Mouse (Mus musculus) right cerebral cortex, postnatal 4 days (tissue): Measurements from ENCODE around the gene Ciart.
"Not testable (repeated sequence)": the region's sequence is repeated elsewhere in the genome, so short reads cannot be mapped to it uniquely, and the experiment has no call there.

Experiments used
- DNase-seq: peaks from one replicate; pipeline ENCODE4 v3.0.0-alpha.2; 2022

Ciart gene

DNA sequence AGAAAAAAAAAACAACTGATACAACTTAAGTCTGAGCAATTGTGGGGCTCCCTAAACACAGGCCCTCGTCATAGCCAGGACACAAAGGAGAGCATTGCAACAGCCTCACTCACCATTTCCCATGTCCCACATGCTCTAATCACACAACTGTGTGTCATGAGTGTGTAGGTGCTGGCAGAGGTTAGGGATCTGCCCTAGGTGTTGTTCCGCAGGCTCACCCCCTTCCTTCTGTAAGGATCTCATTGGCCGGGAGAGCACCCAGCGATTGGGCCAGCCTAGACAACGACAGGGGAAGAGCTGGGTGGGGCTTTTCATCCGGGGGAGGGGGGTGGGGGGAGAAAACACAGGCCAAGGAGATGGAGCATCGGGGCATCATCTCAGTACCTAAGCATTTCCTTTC lies 18.5 kb downstream of the Ciart start:
- no peak for DNase-seq

DNA sequence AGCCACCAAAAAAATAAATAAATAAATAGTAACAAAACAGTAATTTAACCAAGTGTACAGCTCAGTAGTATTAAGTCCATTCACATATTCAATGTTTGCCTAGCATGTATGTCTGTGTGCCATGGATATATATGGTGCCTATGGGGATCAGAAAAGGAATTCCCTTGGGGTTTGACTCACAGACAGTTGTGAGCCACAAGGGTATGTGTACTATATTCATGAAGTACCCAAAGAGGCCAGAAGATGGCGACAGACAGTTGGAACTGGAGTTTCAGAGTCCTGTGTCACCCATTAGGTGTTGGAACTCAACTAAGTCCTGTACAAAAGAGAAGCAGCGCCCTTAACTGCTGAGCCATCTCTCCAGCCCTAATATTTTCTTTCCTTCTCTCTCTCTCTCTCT lies 20.3 kb downstream of the Ciart start:
- peak; percentile 52 for DNase-seq

DNA sequence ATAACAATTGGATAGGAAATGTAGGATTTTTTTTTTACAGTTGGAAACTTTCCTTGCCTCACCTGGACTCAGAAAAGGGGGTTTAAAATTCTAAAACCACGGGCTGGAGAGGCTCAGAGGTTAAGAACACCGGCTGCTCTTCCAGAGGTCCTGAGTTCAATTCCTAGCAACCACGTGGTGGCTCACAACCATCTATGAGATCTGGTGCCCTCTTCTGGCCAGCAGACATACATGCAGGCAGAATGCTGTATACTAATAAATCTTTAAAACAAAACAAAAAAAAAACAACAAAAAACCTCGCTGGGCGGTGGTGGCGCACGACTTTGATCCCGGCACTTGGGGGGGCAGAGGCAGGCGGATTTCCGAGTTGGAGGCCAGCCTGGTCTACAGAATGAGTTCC lies 20.8 kb downstream of the Ciart start:
- no peak for DNase-seq

GRCm38 (mm10) chr3:95860323-95860722 lies 21.7 kb downstream of the Ciart start:
- no peak for DNase-seq

GRCm38 (mm10) chr3:95858278-95858677 lies 23.8 kb downstream of the Ciart start:
- not testable (repeated sequence) for DNase-seq

GRCm38 (mm10) chr3:95857050-95857449 lies 25.0 kb downstream of the Ciart start:
- DNase-seq, result not testable (repeated sequence)

- DNase-seq, result no peak
Measured at GRCm38 (mm10) chr3:95856115-95856514, 25.9 kb downstream of the Ciart start.

DNA sequence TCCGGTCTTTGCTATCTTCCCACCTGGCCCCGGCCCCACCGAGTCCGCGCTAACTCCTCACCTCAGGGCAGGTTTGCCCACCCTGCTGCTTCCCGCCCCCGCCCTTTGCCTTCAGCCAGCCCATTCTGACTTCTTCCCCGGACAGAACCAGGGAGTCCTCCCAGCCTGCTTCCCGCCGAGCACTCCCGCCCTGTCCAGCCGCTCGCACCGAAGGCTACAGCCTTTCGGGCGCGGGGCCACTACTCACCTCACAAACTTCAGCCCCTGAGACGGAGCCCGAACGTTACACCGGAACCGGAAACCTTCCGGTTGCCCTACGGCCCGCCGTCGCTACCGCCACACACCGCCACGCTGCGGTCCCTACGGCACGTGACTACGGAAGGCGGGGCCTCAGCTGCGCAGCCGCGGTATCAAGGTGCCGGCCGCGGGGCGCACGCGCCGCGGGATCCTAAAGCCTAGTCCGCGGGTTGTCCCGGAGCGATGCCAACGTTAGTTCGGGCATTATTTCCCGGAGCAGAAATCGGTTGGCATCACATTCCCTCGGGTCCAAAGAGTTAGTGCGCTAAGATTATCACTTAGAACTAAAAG lies 26.5 kb downstream of the Ciart start, which contains the start of gene Prpf3:
TSS of gene Prpf3 (minus strand) at position 384 of the 588 bp plus-strand sequence.
- DNase-seq, result peak; percentile 91

DNA sequence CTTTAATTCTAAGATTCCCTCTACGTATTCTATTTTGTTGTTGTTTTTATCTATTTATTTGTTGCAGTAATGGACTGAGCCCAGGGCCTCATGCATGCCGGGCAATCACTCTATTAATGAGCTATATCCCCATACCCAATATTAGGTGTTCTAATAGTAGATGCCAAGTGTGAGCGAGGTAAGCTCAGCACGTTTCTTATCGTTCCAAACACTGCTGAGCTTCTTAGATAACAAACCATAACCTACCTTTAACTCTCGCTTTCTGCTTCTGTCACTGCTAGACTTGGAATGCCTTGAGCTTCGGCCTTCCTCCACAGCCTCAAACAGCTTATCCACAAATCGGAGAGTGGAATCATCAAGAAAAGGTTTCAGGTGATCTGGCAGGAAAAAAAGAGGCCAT lies 30.7 kb downstream of the Ciart start:
- DNase-seq, result no peak

GRCm38 (mm10) chr3:95850611-95851010 lies 31.4 kb downstream of the Ciart start:
- no peak for DNase-seq

GRCm38 (mm10) chr3:95842503-95843214 lies 39.4 kb downstream of the Ciart start:
- no peak for DNase-seq

DNA sequence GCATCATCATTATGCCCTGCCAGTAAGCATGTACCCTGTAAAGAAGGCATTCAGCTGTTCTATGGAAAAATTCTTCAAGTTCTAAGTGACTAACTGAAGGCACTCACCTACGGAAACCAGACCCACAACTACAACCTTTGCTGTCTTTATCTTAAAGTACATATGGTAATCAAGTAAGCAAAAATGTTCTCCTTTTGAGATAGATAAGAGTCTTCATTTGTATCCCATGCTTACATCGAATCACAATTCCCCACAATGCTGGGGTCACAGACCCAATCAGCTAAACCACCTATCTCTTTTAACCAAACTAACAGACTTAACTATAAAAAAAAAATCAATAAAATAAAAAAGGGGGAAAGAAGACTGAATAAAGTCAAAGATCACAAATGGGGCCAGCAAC lies 42.8 kb downstream of the Ciart start:
- DNase-seq, result no peak

GRCm38 (mm10) chr3:95829053-95829452 lies 53.0 kb downstream of the Ciart start:
- no peak for DNase-seq
